Mouse (Mus musculus): ENCODE results near the gene Bcl2a1c. TPM values are rescaled to one million over a fixed set of nuclear protein-coding genes. Genes with fewer than 3 reads are reported as not detected.

Gene Bcl2a1c
- polyA plus RNA-seq, 1 experiment from 2014 or later, result not detected

DNA sequence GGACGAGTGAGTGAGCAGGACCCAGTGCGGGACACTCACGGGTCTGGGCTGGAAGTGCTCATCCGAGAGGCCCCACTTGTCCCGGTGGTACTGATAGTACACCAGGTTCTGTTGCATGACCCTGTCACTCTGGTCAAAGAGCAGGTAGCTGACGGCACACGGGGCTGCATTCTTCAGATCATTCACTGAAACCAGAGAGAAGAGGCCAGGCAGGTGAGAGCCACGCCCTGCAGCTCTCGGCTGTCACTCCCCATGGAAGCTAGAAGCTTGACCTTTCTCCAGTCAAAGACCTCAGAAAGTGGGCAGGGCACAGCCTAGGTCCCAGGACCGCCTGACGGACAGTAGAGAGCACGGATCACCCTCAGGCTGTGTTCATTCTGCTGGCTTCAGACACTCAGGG lies 49.9 kb downstream of the Bcl2a1c start:
- H3K4me3 ChIP-seq (replicated peaks), result no peak overlapping the region
- H3K9me3 ChIP-seq, result no peaks in the 10 kb centered on the region
- no peak overlapping the region for H3K27ac ChIP-seq
- no peak overlapping the region for H3K4me2 ChIP-seq
- 70% methylated on average over 12 of the region's 12 CpGs for WGBS
- no peaks in the 10 kb centered on the region for H3K27me3 ChIP-seq (replicated peaks)
- peaks cover 43% of the 10 kb centered on the region for H3K36me3 ChIP-seq
- H3K4me1 ChIP-seq, result no peaks in the 10 kb centered on the region
- peak; percentile 31; the same call in 1 of the 2 replicates for ATAC-seq (ENCODE audit: insufficient read depth, low FRiP score, low read depth)
- H3K9ac ChIP-seq, result no peak overlapping the region

Other genes with a start within 250 kb of the Bcl2a1c start
- gene Crtap, start 60.5 kb downstream of the Bcl2a1c start, polyA plus RNA-seq (2015; fragmentation: Nextera tagmentation; extraction: Ambion mirVana), result 124 and 147 TPM in 2 replicates
- 59.8 and 71.4 TPM in 2 replicates for gene Glb1, start 70.9 kb downstream of the Bcl2a1c start, polyA plus RNA-seq (2015; fragmentation: Nextera tagmentation; extraction: Ambion mirVana)
- 9.9 and 11.1 TPM in 2 replicates for gene Tmppe, start 71.0 kb downstream of the Bcl2a1c start, polyA plus RNA-seq (2015; fragmentation: Nextera tagmentation; extraction: Ambion mirVana)
- gene Ccr4, start 174.8 kb downstream of the Bcl2a1c start, polyA plus RNA-seq (2015; fragmentation: Nextera tagmentation; extraction: Ambion mirVana), result 0.04 TPM in 1 of 2 replicates, not detected in the other
- gene C130032M10Rik, start 185.6 kb downstream of the Bcl2a1c start, polyA plus RNA-seq (2015; fragmentation: Nextera tagmentation; extraction: Ambion mirVana), result 0.19 and 0.64 TPM in 2 replicates
- 2.0 and 2.2 TPM in 2 replicates for gene Trim71, start 234.2 kb downstream of the Bcl2a1c start, polyA plus RNA-seq (2015; fragmentation: Nextera tagmentation; extraction: Ambion mirVana)

All from stomach, embryonic 15.5 days (tissue).